In the genomic region with DNA sequence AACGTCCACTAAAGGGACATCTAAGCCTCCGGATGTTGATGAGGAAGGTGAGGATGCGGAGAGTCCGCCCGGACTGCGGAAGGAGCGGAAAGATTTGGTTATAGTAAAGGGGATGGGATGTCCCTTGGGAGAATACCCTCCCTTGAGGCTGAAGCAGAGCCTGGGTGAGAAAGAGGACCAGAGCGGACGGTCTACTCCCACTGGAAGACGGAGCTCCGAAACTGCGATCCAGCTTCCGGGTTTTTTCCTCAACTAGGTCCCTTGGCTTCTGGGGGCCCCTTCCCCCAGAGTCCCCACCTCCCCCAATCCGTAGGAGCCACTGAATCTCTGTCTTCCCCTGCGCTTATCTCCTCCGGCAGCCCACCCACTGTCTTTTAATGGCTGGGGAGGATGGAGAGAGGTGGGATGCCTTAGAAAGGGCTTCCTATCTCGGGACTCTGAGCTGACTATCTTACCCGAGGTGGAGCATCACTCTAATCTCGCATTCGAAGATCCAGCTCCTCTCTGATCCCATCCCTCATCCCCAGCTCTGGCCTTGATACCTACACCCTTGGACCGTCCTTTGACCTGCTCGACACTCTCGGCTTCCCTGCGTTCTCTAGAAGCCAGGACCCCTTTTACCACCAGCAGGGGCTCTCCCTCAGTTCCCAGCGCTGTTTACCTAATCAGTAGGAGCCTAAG, we compare ENCODE assay signal across 8 mouse cellular contexts. TPM values are rescaled to one million over a fixed set of nuclear protein-coding genes. Genes with fewer than 3 reads are reported as not detected.
DNase-seq lines count a peak whose midpoint lies in the region; ATAC-seq and TF ChIP-seq lines count a peak whose summit lies in the region.

No protein-coding gene starts in this region.

- no peak overlapping the region for H3K27ac ChIP-seq in ES-Bruce4 (ENCODE audit: insufficient read depth, low read length)
- peak overlapping the region; percentile 70 for H3K27ac ChIP-seq in cerebellum, adult 2 months (ENCODE audit: insufficient read depth, low read length)
- H3K27ac ChIP-seq in hindbrain, embryonic 10.5 days = peak overlapping the region; percentile 86
- peak overlapping the region; percentile 68 for H3K27ac ChIP-seq in lung, embryonic 16.5 days (ENCODE audit: low read length)

- H3K4me1 ChIP-seq in ES-Bruce4 (ENCODE audit: control insufficient read depth, insufficient read depth, low read length) = no peaks in the 10 kb centered on the region
- H3K4me1 ChIP-seq in cerebellum, adult 2 months (ENCODE audit: control insufficient read depth, insufficient read depth, low read length) = no peaks in the 10 kb centered on the region
- H3K4me1 ChIP-seq in hindbrain, embryonic 10.5 days (replicated peaks) = peaks cover 36% of the 10 kb centered on the region
- H3K4me1 ChIP-seq in lung, embryonic 16.5 days (replicated peaks; ENCODE audit: control insufficient read depth, insufficient read depth, low read length) = peaks cover 17% of the 10 kb centered on the region

- no peak for TF ChIP-seq CTCF in ES-Bruce4 (IDR thresholded peaks at IDR 0.05; ENCODE audit: low read depth, low read length)
- TF ChIP-seq CTCF in cerebellum, adult 2 months (IDR thresholded peaks at IDR 0.05; ENCODE audit: borderline replicate concordance, insufficient read depth, low read depth, low read length) = no peak

- WGBS in cerebellum, adult 2 months = under 1% methylated on average over 25 of the region's 25 CpGs
- under 1% methylated on average over 25 of the region's 25 CpGs for WGBS in hindbrain, embryonic 10.5 days
- WGBS in lung, embryonic 16.5 days = under 1% methylated on average over 25 of the region's 25 CpGs

- H3K9ac ChIP-seq in ES-Bruce4 (ENCODE audit: low read depth, poor library complexity, severe bottlenecking) = peak overlapping the region; percentile 62
- H3K9ac ChIP-seq in lung, embryonic 16.5 days (ENCODE audit: low read length) = peak overlapping the region; percentile 65

- ATAC-seq in frontal cortex, adult (ENCODE audit: low TSS enrichment) = peak; percentile 39
- peak; percentile 9; the same call in 1 of the 2 replicates for ATAC-seq in lung, embryonic 16.5 days (ENCODE audit: low read depth)

- no peaks in the 10 kb centered on the region for H3K36me3 ChIP-seq in ES-Bruce4 (ENCODE audit: control insufficient read depth, insufficient read depth, low read length, poor library complexity, severe bottlenecking)
- H3K36me3 ChIP-seq in hindbrain, embryonic 10.5 days = no peaks in the 10 kb centered on the region
- no peaks in the 10 kb centered on the region for H3K36me3 ChIP-seq in lung, embryonic 16.5 days (ENCODE audit: control insufficient read depth, insufficient read depth, low read length)

- peak overlapping the region; percentile 57 for H3K4me3 ChIP-seq in ES-Bruce4 (ENCODE audit: low read depth, low read length)
- peak overlapping the region; percentile 98 for H3K4me3 ChIP-seq in cerebellum, adult 2 months (replicated peaks; ENCODE audit: insufficient read depth, low read depth, low read length)
- H3K4me3 ChIP-seq in hindbrain, embryonic 10.5 days = peak overlapping the region; percentile 88
- peak overlapping the region; percentile 86 for H3K4me3 ChIP-seq in lung, embryonic 16.5 days (ENCODE audit: low read length)

- no peak for TF ChIP-seq EP300 in ES-Bruce4 (IDR thresholded peaks at IDR 0.05; ENCODE audit: insufficient read depth, low read depth, low read length)

- H3K27me3 ChIP-seq in ES-Bruce4 (ENCODE audit: control insufficient read depth, insufficient read depth, low read length, poor library complexity, severe bottlenecking) = no peaks in the 10 kb centered on the region
- no peaks in the 10 kb centered on the region for H3K27me3 ChIP-seq in cerebellum, adult 2 months (ENCODE audit: control insufficient read depth, insufficient read depth, low read length)
- no peaks in the 10 kb centered on the region for H3K27me3 ChIP-seq in hindbrain, embryonic 10.5 days (ENCODE audit: insufficient read depth, poor library complexity, severe bottlenecking)
- H3K27me3 ChIP-seq in lung, embryonic 16.5 days (ENCODE audit: control insufficient read depth, insufficient read depth, low read depth, low read length) = no peaks in the 10 kb centered on the region

- no peak for TF ChIP-seq POLR2A in ES-Bruce4 (IDR thresholded peaks at IDR 0.05; ENCODE audit: insufficient read depth, low read length)
- peak; percentile 42; the same call in 1 of the 2 replicates for TF ChIP-seq POLR2A in cerebellum, adult 2 months (IDR thresholded peaks at IDR 0.05; ENCODE audit: borderline replicate concordance, insufficient read depth, low read length)

- H3K4me2 ChIP-seq in lung, embryonic 16.5 days (ENCODE audit: low read depth, low read length) = peak overlapping the region; percentile 69

- no peaks in the 10 kb centered on the region for H3K9me3 ChIP-seq in ES-Bruce4 (replicated peaks; ENCODE audit: control insufficient read depth, insufficient read depth, low read length, poor library complexity, severe bottlenecking)
- no peaks in the 10 kb centered on the region for H3K9me3 ChIP-seq in hindbrain, embryonic 10.5 days
- H3K9me3 ChIP-seq in lung, embryonic 16.5 days (ENCODE audit: control insufficient read depth, low read length) = no peaks in the 10 kb centered on the region

- peak; percentile 81 to 82 for DNase-seq in cerebellum, adult 2 months
- peak; percentile 81 for DNase-seq in hindbrain, embryonic 10.5 days (ENCODE audit: low spot score)
- DNase-seq in layer of hippocampus, postnatal 10 days (ENCODE audit: low spot score in 2 of 2) = peak; percentile 73 to 85
- DNase-seq in ovary, postnatal 14 days (ENCODE audit: low spot score) = peak; percentile 14
- peak; percentile 36 for DNase-seq in urinary bladder, adult 2 months (ENCODE audit: low spot score)

RNA-seq across cellular contexts. Expression of a gene that starts 1.0 kb away (rescaled TPM):
- polyA plus RNA-seq in ES-Bruce4 (2011; ENCODE audit: insufficient read depth, insufficient read length, low read depth, missing spikeins) = 20.2 and 21.5 TPM in 2 replicates
- polyA plus RNA-seq in cerebellum, adult 2 months (2012; rRNA removed) = 55.0 and 55.5 TPM in 2 replicates
- polyA plus RNA-seq in hindbrain, embryonic 10.5 days (2016; fragmentation: Nextera tagmentation; extraction: Ambion mirVana) = 6.7 and 7.3 TPM in 2 replicates
- total RNA-seq in layer of hippocampus, postnatal 10 days (2021) = 100 to 1,000 TPM; 138 to 149 TPM
- polyA plus RNA-seq in lung, embryonic 16.5 days (2015; fragmentation: Nextera tagmentation; extraction: Ambion mirVana) = 5.1 and 5.5 TPM in 2 replicates
- polyA plus RNA-seq in urinary bladder, adult 2 months (2012; rRNA removed) = 20.4 and 23.7 TPM in 2 replicates

Comparison
In these comparisons a context has a peak if more than half of its experiments do, and no peak if none do; other contexts are left out.
1. DNase-seq: peak in every context shown above with its lines; median percentile 82 in cerebellum, adult 2 months; 81 in hindbrain, embryonic 10.5 days; 79 in layer of hippocampus, postnatal 10 days; 36 in urinary bladder, adult 2 months; 14 in ovary, postnatal 14 days.